Mouse (Mus musculus) neural tube, embryonic 15.5 days (tissue): Measurements from ENCODE around the gene Cyfip1. TPM values are rescaled to one million over a fixed set of nuclear protein-coding genes. Genes with fewer than 3 reads are reported as not detected.

Experiments used
- polyA plus RNA-seq: library from polyadenylated mRNA; unstranded; fragments of >200 nt; fragmentation: Nextera tagmentation; extraction: Ambion mirVana; gene quantifications from 2 replicates; pipeline ENCODE4 v1.2.1, GENCODE M21; 2015

The Cyfip1 gene
- polyA plus RNA-seq, 1 experiment from 2014 or later = 39.0 TPM

Other genes with a start within 250 kb of the Cyfip1 start
- 1.8 and 2.6 TPM in 2 replicates for gene Siglech, start 73.6 kb upstream of the Cyfip1 start, polyA plus RNA-seq
- 32.3 and 36.7 TPM in 2 replicates for gene Tubgcp5, start 47.6 kb upstream of the Cyfip1 start, polyA plus RNA-seq
- 34.5 and 34.9 TPM in 2 replicates for gene Nipa2, start 120.7 kb downstream of the Cyfip1 start, polyA plus RNA-seq
- gene Nipa1, start 178.2 kb downstream of the Cyfip1 start, polyA plus RNA-seq = 25.5 and 31.8 TPM in 2 replicates
- 44.8 and 46.7 TPM in 2 replicates for gene Herc2, start 208.5 kb downstream of the Cyfip1 start, polyA plus RNA-seq